Mouse (Mus musculus) hindbrain, embryonic 11.5 days (tissue): ENCODE results near the gene Polr3h. TPM values are rescaled to one million over a fixed set of nuclear protein-coding genes. Genes with fewer than 3 reads are reported as not detected.

Experiments
- ATAC-seq: fragments of 200-750 bp; cut with Nextera tagmentation; 2 replicates; pipeline ENCODE4 v1.8.0; 2017; ENCODE audit warnings: mild to moderate bottlenecking, moderate TSS enrichment, moderate library complexity; ENCODE audit not compliant: low FRiP score
- DNase-seq: peaks from one replicate; pipeline ENCODE4 v3.0.0-alpha.2; 2015; ENCODE audit warnings: low spot score
- H3K27ac ChIP-seq: fragments of 300-500 bp; sonication (generic); 2 replicates; pipeline ENCODE4 v1.5.1; 2014; ENCODE audit warnings: mild to moderate bottlenecking, low read depth, low read length
- H3K27me3 ChIP-seq: fragments of 300-500 bp; sonication (generic); 2 replicates; pipeline ENCODE4 v1.6.1; 2014; ENCODE audit warnings: mild to moderate bottlenecking, low read length, moderate library complexity, mixed read lengths; ENCODE audit not compliant: control insufficient read depth, insufficient read depth
- H3K36me3 ChIP-seq: fragments of 300-500 bp; sonication (generic); 2 replicates; pipeline ENCODE4 v1.6.1; 2014; ENCODE audit warnings: mild to moderate bottlenecking, low read length, moderate library complexity, mixed read lengths; ENCODE audit not compliant: control insufficient read depth, insufficient read depth
- H3K4me1 ChIP-seq: fragments of 300-500 bp; sonication (generic); replicated peaks from 2 replicates; pipeline ENCODE4 v1.6.1; 2014; ENCODE audit warnings: low read length, mixed read lengths; ENCODE audit not compliant: control insufficient read depth, insufficient read depth
- H3K4me2 ChIP-seq: fragments of 300-500 bp; sonication (generic); replicated peaks from 2 replicates; pipeline ENCODE4 v1.6.1; 2014; ENCODE audit warnings: mild to moderate bottlenecking, low read depth, low read length
- H3K4me3 ChIP-seq: fragments of 300-500 bp; sonication (generic); 2 replicates; pipeline ENCODE4 v1.5.1; 2014; ENCODE audit warnings: low read depth, low read length
- H3K9ac ChIP-seq: fragments of 300-500 bp; sonication (generic); 2 replicates; pipeline ENCODE4 v1.6.1; 2014; ENCODE audit warnings: low read depth, low read length
- H3K9me3 ChIP-seq: fragments of 300-500 bp; sonication (generic); 2 replicates; pipeline ENCODE4 v1.6.1; 2016; ENCODE audit warnings: low read length; ENCODE audit not compliant: control insufficient read depth
- WGBS: fragments of 180-500 bp; shearing (Covaris S2); extraction: QIAGEN DNeasy Blood & Tissue Kit; methylation state at CpG from one replicate; pipeline ENCODE4 v1.1.7; 2014; 5-methylcytosine and 5-hydroxymethylcytosine counted together
- polyA plus RNA-seq: library from polyadenylated mRNA; unstranded; fragments of >200 nt; fragmentation: Nextera tagmentation; extraction: Ambion mirVana; gene quantifications from 2 replicates; pipeline ENCODE4 v1.2.1, GENCODE M21; 2014

The Polr3h gene
- polyA plus RNA-seq, 1 experiment from 2014 or later, result 66.2 TPM

- H3K27ac ChIP-seq, result no peak overlapping the region
- H3K27me3 ChIP-seq, result no peaks in the 10 kb centered on the region
- H3K9ac ChIP-seq, result no peak overlapping the region
- peaks cover 9% of the 10 kb centered on the region; the same call in 1 of the 2 replicates for H3K36me3 ChIP-seq
- no peaks in the 10 kb centered on the region for H3K4me1 ChIP-seq
- H3K4me2 ChIP-seq, result no peak overlapping the region
- H3K9me3 ChIP-seq, result no peaks in the 10 kb centered on the region
- 83% methylated on average over 9 of the region's 9 CpGs for WGBS
- no peak overlapping the region for H3K4me3 ChIP-seq
- ATAC-seq, result no peak
- no peak for DNase-seq
Observed at GRCm38 (mm10) chr15:81849104-81849503, 76.9 kb downstream of the Polr3h start.

GRCm38 (mm10) chr15:81848301-81848700 is 77.7 kb downstream of the Polr3h start:
- DNase-seq (peak; percentile 66), ATAC-seq (no peak)
- peaks cover 9% of the 10 kb centered on the region; the same call in 1 of the 2 replicates for H3K36me3 ChIP-seq
- no peak overlapping the region for H3K4me3 ChIP-seq
- H3K4me1 ChIP-seq, result no peaks in the 10 kb centered on the region
- no peak overlapping the region for H3K9ac ChIP-seq
- no peak overlapping the region for H3K4me2 ChIP-seq
- WGBS, result 54% methylated on average over 7 of the region's 7 CpGs
- H3K9me3 ChIP-seq, result no peaks in the 10 kb centered on the region
- no peaks in the 10 kb centered on the region for H3K27me3 ChIP-seq
- no peak overlapping the region for H3K27ac ChIP-seq

DNA sequence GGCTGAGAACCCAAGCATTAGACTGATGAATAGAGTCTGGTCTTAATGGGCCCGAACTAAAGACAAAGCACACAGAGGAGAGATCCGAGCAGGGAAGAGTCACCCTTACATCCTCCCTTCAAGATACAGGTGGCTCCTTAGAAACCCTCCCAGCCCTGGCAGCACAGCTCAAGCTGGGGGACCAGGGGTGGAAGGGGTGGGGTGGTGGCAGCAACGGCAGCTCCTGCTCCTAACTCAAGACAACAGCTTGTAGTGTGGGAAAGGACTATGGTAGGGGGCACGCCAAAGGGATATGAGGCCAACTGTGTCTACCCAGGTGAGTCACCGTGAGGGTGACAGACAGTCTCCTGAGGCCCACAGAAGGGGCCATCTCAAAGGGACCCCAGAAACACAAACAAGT is 78.2 kb downstream of the Polr3h start:
- Histone ChIP-seq H3K27me3 (no peaks in the 10 kb centered on the region), H3K36me3 (peaks cover 9% of the 10 kb centered on the region; the same call in 1 of the 2 replicates), H3K9ac (no peak overlapping the region), H3K4me3 (no peak overlapping the region), H3K4me1 (no peaks in the 10 kb centered on the region), H3K9me3 (no peaks in the 10 kb centered on the region), H3K27ac (no peak overlapping the region), H3K4me2 (no peak overlapping the region)
- ATAC-seq, result no peak
- 88% methylated on average over 5 of the region's 5 CpGs for WGBS
- no peak for DNase-seq

DNA sequence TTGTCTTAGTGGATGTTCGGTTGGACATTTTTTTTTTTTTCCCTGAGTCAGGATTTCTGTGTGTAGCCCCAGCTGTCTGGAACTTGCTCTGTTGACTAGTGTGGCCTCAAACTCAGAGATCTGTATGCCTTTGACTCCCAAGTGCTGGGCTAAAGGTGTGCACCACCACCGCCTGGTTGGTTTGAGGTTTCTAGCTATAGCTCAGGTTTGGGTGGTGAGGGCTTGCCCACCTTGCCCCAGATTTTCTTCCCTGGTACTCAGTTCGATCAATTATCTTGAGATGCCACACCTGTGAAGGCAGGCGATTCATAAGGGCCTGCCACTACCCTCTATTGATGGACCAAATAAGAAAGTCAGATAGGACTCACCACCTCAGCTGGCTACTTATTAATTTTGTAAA is 78.9 kb downstream of the Polr3h start:
- ATAC-seq, result no peak
- Histone ChIP-seq H3K9ac (no peak overlapping the region), H3K4me1 (no peaks in the 10 kb centered on the region), H3K9me3 (no peaks in the 10 kb centered on the region), H3K27ac (no peak overlapping the region), H3K4me2 (no peak overlapping the region), H3K27me3 (no peaks in the 10 kb centered on the region), H3K4me3 (no peak overlapping the region), H3K36me3 (peaks cover 9% of the 10 kb centered on the region; the same call in 1 of the 2 replicates)
- DNase-seq, result no peak
- 88% methylated on average over 4 of the region's 4 CpGs for WGBS

DNA sequence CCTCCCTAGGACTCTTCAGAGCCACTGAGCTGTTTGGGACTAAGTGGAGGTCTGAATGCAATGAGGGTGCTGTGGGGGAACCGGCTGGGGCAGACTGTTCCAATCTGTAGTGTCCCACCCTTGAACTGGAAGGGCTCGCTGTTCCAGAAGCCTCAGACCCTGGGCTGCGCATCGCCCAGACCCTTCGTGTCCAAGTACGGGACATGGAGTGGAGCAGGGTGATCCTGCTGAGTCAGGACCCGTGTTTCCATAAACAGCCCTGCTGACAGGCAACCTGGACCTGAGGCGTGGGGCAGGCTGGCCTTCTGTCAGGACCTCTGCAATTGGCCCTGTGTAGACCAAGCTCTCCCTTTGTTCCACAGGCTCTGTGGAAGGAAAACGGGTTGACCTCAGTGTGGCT is 79.3 kb downstream of the Polr3h start:
- ATAC-seq, result no peak
- 86% methylated on average over 9 of the region's 9 CpGs for WGBS
- Histone ChIP-seq H3K36me3 (peaks cover 9% of the 10 kb centered on the region; the same call in 1 of the 2 replicates), H3K9ac (no peak overlapping the region), H3K4me2 (no peak overlapping the region), H3K9me3 (no peaks in the 10 kb centered on the region), H3K27me3 (no peaks in the 10 kb centered on the region), H3K4me1 (no peaks in the 10 kb centered on the region), H3K4me3 (no peak overlapping the region), H3K27ac (no peak overlapping the region)
- DNase-seq, result no peak

DNA sequence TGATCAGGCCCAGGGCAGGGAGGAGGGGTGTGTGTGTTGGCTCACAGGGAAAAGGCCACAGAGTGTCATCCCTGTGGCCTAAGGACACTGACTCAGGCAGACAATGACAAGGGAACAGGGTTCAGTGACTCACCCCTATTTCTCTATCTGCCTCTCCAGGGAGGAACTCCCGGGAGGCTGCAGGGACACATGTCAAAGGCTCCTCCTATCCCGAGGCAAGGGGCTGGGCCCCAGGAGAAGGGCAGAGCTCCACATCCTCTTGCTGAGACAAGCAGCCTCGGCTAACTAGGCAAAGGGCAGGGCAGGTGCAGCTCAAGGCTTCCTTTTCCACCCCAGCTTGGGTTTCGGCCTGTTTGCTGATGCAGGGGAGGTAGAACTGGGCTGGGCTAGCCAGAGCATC is 80.3 kb downstream of the Polr3h start:
- Histone ChIP-seq H3K9ac (peak overlapping the region; percentile 11; the same call in 1 of the 2 replicates), H3K27me3 (no peaks in the 10 kb centered on the region), H3K4me2 (no peak overlapping the region), H3K4me1 (no peaks in the 10 kb centered on the region), H3K9me3 (no peaks in the 10 kb centered on the region), H3K4me3 (no peak overlapping the region), H3K36me3 (peaks cover 3% of the 10 kb centered on the region; the same call in 1 of the 2 replicates), H3K27ac (no peak overlapping the region)
- WGBS, result 39% methylated on average over 4 of the region's 4 CpGs
- no peak for DNase-seq
- ATAC-seq, result no peak

GRCm38 (mm10) chr15:81845033-81845625 is 80.9 kb downstream of the Polr3h start:
- WGBS, result 73% methylated on average over 5 of the region's 5 CpGs
- no peaks in the 10 kb centered on the region for H3K9me3 ChIP-seq
- H3K27me3 ChIP-seq, result no peaks in the 10 kb centered on the region
- H3K36me3 ChIP-seq, result peaks cover 3% of the 10 kb centered on the region; the same call in 1 of the 2 replicates
- no peaks in the 10 kb centered on the region for H3K4me1 ChIP-seq
- H3K4me2 ChIP-seq, result no peak overlapping the region
- no peak overlapping the region for H3K9ac ChIP-seq
- H3K4me3 ChIP-seq, result no peak overlapping the region
- no peak for ATAC-seq
- no peak for DNase-seq
- no peak overlapping the region for H3K27ac ChIP-seq

- no peaks in the 10 kb centered on the region for H3K4me1 ChIP-seq
Observed at GRCm38 (mm10) chr15:81842275-81842674, 83.8 kb downstream of the Polr3h start.

GRCm38 (mm10) chr15:81840306-81840705 is 85.7 kb downstream of the Polr3h start:
- Histone ChIP-seq H3K9ac (no peak overlapping the region), H3K9me3 (no peaks in the 10 kb centered on the region), H3K4me3 (no peak overlapping the region), H3K27ac (no peak overlapping the region), H3K4me1 (peaks cover 2% of the 10 kb centered on the region), H3K4me2 (no peak overlapping the region), H3K36me3 (no peaks in the 10 kb centered on the region), H3K27me3 (peaks cover 2% of the 10 kb centered on the region; the same call in 1 of the 2 replicates)
- DNase-seq (no peak), ATAC-seq (no peak)
- 94% methylated on average over 7 of the region's 7 CpGs for WGBS

More at GRCm38 (mm10) chr15:81842275-81842674, 83.8 kb downstream of the Polr3h start:
- Histone ChIP-seq H3K4me2 (no peak overlapping the region), H3K27ac (no peak overlapping the region), H3K4me3 (no peak overlapping the region), H3K9me3 (no peaks in the 10 kb centered on the region), H3K9ac (no peak overlapping the region), H3K27me3 (no peaks in the 10 kb centered on the region), H3K36me3 (no peaks in the 10 kb centered on the region)
- DNase-seq (no peak), ATAC-seq (no peak)
- WGBS, result 84% methylated on average over 7 of the region's 7 CpGs
